Mouse (Mus musculus) neutrophil, adult 5-6 weeks (primary cell): ENCODE data around the gene Gcnt4. TPM values are rescaled to one million over a fixed set of nuclear protein-coding genes. Genes with fewer than 3 reads are reported as not detected.
"Not testable (repeated sequence)": the region's sequence is repeated elsewhere in the genome, so short reads cannot be mapped to it uniquely, and the experiment has no call there.

Experiments used
- ATAC-seq: fragments of 151-379, 151-347 bp; 2 replicates; pipeline ENCODE4 v1.8.0; 2017; ENCODE audit warnings: mild to moderate bottlenecking, moderate TSS enrichment; ENCODE audit not compliant: insufficient number of reproducible peaks, poor library complexity, low FRiP score, severe bottlenecking; ENCODE audit errors: extremely low read depth
- total RNA-seq: library from RNA; stranded (forward); fragments of 200-1000 nt; gene quantifications from 2 replicates; pipeline ENCODE4 v1.2.3, GENCODE M21; 2017

Gcnt4 gene
- total RNA-seq, 1 experiment from 2014 or later, result not detected

- not testable (repeated sequence) for ATAC-seq
These were observed 17.0 kb downstream of the Gcnt4 start for GRCm38 (mm10) chr13:96941481-96941880.

- ATAC-seq, result no peak
These were observed 19.1 kb downstream of the Gcnt4 start for GRCm38 (mm10) chr13:96943571-96943970.

- no peak for ATAC-seq
These were observed 21.3 kb downstream of the Gcnt4 start for GRCm38 (mm10) chr13:96945748-96946147.

DNA sequence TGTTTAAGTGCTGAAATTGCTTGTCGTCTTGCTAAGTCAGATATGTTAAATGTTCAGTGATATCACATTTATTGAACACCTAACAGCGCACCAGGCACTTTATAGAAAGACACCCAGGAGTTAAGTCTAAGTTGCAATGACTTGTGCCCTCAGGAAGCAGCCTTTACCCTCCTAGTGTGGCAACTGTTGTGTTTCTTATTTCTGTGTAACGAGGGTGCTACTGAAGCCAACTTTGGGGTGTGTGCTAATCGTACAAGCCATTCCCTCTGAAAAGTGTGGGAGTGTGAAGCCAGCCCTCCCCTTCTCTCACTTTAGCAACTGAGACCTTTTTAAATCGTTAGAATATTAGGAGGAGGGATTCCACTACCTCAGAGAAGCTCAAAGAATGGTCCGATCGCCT is 23.2 kb downstream of the Gcnt4 start:
- ATAC-seq, result no peak

GRCm38 (mm10) chr13:96951880-96952279 is 27.4 kb downstream of the Gcnt4 start:
- ATAC-seq, result no peak

- ATAC-seq, result no peak
These were observed 32.0 kb downstream of the Gcnt4 start for GRCm38 (mm10) chr13:96956466-96956865.

- ATAC-seq, result no peak
These were observed 35.5 kb downstream of the Gcnt4 start for GRCm38 (mm10) chr13:96960019-96960418.

GRCm38 (mm10) chr13:96961366-96962157 is 37.1 kb downstream of the Gcnt4 start:
- ATAC-seq, result no peak

DNA sequence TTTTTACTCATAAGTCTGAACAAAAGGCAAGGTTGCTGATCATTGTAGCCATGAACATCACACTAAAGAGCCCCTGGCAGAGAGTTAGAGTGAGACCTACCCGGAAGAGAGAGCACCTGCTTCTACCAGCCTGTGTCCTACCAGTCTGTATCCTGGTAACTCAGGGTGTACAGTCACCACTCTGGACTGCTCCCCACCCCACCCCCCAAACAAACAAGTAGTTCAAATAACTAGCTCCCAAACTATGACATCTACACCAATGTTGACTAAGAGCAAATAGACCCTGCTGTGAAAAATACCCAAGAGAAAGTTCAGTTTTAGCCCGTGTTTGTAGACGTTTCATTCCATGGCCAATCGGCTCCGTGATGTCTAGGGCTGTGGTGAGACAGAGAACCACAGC is 38.3 kb downstream of the Gcnt4 start:
- no peak for ATAC-seq

GRCm38 (mm10) chr13:96964981-96965380 is 40.5 kb downstream of the Gcnt4 start:
- no peak for ATAC-seq

GRCm38 (mm10) chr13:96966210-96967089 is 42.0 kb downstream of the Gcnt4 start:
- ATAC-seq, result no peak

DNA sequence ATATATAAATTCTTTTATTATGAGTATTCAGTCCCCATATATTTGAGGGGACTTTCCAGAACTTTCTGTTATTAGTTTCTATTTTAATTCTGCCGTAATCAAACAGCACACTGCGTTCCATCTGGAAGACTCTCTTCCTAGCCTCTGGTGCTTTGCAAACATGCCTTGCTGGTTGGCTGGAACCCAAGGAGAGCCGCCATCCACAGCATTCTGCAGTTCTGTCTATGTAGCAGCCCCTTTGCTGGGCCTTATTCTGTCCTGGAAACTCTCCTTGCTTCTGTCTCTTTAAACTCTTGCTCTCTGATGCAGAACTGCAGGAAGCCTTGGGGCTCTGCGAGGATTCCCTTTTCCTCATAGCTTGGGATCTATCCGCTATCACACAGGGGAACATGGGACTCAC is 42.6 kb downstream of the Gcnt4 start:
- ATAC-seq, result no peak

- no peak for ATAC-seq
These were observed 43.3 kb downstream of the Gcnt4 start for GRCm38 (mm10) chr13:96967822-96968221.

GRCm38 (mm10) chr13:96971076-96971475 is 46.6 kb downstream of the Gcnt4 start:
- no peak for ATAC-seq

- ATAC-seq, result no peak
These were observed 47.4 kb downstream of the Gcnt4 start for GRCm38 (mm10) chr13:96971861-96972282.

DNA sequence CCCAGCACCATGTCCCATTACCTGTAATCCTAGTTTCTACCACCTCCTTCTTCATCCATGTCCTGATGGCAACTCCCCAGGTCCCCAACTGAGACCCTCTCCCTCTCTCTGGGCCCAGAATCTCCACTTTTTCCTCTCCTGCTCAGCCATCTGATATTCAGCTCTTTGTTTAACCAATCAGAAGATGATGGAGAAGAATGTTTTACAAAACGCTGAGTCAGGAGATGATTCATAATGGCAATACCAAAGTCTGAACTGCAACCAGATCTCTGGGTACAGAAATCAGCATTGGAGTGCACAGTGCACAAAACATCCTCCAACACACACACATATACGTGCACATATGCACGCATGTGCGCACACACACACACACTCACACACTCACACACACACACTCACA is 48.8 kb downstream of the Gcnt4 start:
- ATAC-seq, result no peak

DNA sequence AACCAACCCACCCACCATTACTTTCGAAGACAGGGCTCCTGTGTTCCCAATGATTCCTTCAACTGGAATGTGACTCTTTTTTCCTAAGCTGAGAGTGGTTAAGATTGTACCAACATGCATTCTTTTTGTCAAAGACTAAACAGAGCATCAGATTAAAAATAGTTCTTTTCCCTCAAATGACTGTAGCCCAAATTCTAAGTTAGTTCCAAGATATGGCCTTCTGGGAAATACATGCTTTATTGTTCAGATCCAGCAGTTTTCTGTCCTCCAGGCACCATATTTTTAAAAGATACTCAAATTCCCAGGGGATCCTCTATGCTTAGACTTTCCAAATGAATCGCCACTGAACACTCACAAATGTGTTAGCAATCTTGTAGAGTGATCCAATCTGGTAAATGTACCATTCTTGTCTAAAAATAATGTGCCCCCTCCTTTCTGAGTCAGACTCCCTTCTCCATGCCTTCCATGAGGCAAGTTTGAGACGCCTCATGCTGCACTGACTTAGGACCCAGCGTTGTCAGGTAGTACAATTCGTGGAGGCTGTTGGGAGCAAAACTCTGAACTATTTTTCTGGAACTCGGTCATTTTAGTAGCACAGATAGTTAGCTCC is 52.6 kb downstream of the Gcnt4 start:
- ATAC-seq, result no peak

- no peak for ATAC-seq
These were observed 56.1 kb downstream of the Gcnt4 start for GRCm38 (mm10) chr13:96980561-96980960.

- 0 out of 2 replicates have a peak, but pooled peaks have one; percentile 33 for ATAC-seq
These were observed 59.0 kb downstream of the Gcnt4 start for GRCm38 (mm10) chr13:96983251-96984126.
